Mouse (Mus musculus) brain, embryonic 14.5 days (tissue): ENCODE results near the gene Fggy.

Source experiments
- CTCF ChIP-seq: fragments of 200-500 bp; IDR thresholded peaks from 2 replicates; pipeline ENCODE4 v1.5.1; 2012; ENCODE audit warnings: inconsistent platforms, mild to moderate bottlenecking, moderate library complexity, borderline replicate concordance; ENCODE audit not compliant: insufficient read depth, insufficient read length; ENCODE audit errors: extremely low read depth
- POLR2A ChIP-seq: fragments of 200-500 bp; IDR thresholded peaks from 2 replicates; pipeline ENCODE4 v1.6.1; 2012; ENCODE audit warnings: mild to moderate bottlenecking, inconsistent platforms, borderline replicate concordance; ENCODE audit not compliant: poor library complexity, insufficient read depth, insufficient read length, severe bottlenecking; ENCODE audit errors: extremely low read depth

- TF ChIP-seq POLR2A (no peak), CTCF (no peak)
These were observed 38.9 kb upstream of the Fggy start for GRCm38 (mm10) chr4:95518382-95518781.
